Mouse (Mus musculus): Measurements from ENCODE around the gene 2610301B20Rik. TPM values are rescaled to one million over a fixed set of nuclear protein-coding genes. Genes with fewer than 3 reads are reported as not detected.
"Not testable (repeated sequence)": the region's sequence is repeated elsewhere in the genome, so short reads cannot be mapped to it uniquely, and the experiment has no call there.

Gene 2610301B20Rik
- total and polyA plus RNA-seq, 2 experiments from 2014 or later: 30.3 to 32.9 TPM

DNA sequence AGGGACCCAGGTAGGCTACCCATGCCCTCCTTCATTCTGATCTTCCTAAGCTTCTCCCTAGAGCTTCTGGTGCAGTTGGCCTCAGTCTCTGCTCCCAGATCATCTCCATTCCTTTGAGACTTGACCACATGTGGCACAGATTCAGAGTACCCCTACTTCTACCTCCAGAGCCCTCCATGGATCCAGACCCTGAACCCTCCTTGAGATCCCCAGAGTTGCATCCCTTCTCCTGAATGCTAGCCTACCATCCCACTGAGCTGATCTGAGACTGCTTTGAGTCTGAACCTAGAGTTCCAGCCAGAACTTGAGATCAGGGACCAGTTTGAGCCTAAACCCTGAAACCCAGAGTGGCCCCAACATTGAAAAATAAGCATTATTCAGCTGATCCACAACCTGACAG, 15.1 kb upstream of the 2610301B20Rik start:
- TF ChIP-seq CTCF (IDR thresholded peaks at IDR 0.05; ENCODE audit: low read depth): no peak
- DNase-seq (ENCODE audit: low spot score) (no peak), ATAC-seq (no peak)
- H3K4me1 ChIP-seq (ENCODE audit: insufficient read depth, low read length): no peaks in the 10 kb centered on the region
- no peaks in the 10 kb centered on the region for H3K27me3 ChIP-seq (ENCODE audit: insufficient read depth, low read length)
- no peak overlapping the region for H3K4me2 ChIP-seq (ENCODE audit: low read depth, low read length)
- no peak overlapping the region for H3K27ac ChIP-seq
- H3K9me3 ChIP-seq (ENCODE audit: low read length): no peaks in the 10 kb centered on the region
- H3K36me3 ChIP-seq (ENCODE audit: insufficient read depth, low read length): no peaks in the 10 kb centered on the region
- H3K4me3 ChIP-seq (ENCODE audit: low read length): no peak overlapping the region
- H3K9ac ChIP-seq (replicated peaks; ENCODE audit: low read length): no peak overlapping the region

DNA sequence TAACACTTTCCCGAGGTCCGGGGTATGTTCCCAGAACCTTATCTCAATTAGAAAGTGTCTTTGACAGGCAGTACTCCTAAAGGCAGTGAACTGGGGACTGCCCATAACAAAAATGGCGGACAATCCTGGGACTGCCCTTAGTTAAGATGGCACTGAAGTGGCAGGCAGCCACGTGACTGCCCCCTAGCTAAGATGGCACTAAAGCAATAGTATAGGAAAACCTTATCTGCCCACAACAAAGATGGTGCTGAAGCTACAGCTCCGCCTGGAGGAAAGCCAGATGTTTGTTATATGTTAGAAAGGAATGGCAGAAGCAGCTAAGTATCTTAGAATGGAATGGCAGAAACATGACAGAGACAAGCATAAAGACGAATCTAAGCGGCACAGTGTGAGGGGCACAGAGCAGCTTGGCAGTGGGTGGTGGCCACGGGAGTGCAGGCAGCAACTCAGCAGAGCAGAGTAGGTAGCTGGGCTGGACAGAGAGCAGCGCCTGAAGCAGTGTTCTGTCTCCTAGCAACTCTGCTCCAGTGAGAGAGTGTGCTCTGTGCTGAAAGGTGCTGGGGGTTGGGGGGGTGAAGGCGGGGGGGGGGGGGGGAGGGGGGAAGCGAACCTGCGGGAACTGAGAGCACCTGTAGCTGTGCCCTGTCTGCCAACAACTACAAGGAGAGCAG, 14.3 kb upstream of the 2610301B20Rik start:
- peak overlapping the region; percentile 14 for H3K4me3 ChIP-seq (ENCODE audit: low read length)
- no peaks in the 10 kb centered on the region for H3K4me1 ChIP-seq (ENCODE audit: insufficient read depth, low read length)
- ATAC-seq (peak; percentile 94), DNase-seq (ENCODE audit: low spot score) (peak; percentile 84)
- no peaks in the 10 kb centered on the region for H3K9me3 ChIP-seq (ENCODE audit: low read length)
- H3K36me3 ChIP-seq (ENCODE audit: insufficient read depth, low read length): no peaks in the 10 kb centered on the region
- peak; percentile 31 for TF ChIP-seq CTCF (IDR thresholded peaks at IDR 0.05; ENCODE audit: low read depth)
- H3K9ac ChIP-seq (replicated peaks; ENCODE audit: low read length): no peak overlapping the region
- H3K27ac ChIP-seq: no peak overlapping the region
- peak overlapping the region; percentile 41 for H3K4me2 ChIP-seq (ENCODE audit: low read depth, low read length)
- H3K27me3 ChIP-seq (ENCODE audit: insufficient read depth, low read length): no peaks in the 10 kb centered on the region
- 50% methylated on average over 11 of the region's 12 CpGs for WGBS

DNA sequence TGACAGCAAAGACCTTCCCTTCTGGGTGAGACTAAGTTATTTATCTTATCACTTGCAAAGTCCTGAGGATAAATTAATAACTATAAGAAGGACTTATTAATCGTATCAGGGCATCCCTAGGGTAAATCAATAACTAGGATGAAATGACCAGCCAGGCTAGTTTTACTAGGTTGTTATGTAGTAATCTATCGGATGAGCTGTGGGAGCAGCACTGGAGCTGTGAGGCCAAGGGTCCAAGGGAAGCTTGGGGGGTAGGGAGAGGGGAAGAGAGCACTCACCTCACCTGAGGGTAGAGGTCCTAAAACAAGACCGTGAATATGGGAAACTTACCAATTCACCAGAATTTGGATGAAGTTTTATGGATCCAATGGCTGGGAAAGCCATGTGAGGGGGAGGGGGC, 13.5 kb upstream of the 2610301B20Rik start:
- 90% methylated on average over 3 of the region's 3 CpGs for WGBS
- ATAC-seq: no peak
- DNase-seq (ENCODE audit: low spot score): no peak
- Histone ChIP-seq H3K27ac (no peak overlapping the region), H3K4me2 (ENCODE audit: low read depth, low read length) (no peak overlapping the region), H3K9ac (replicated peaks; ENCODE audit: low read length) (no peak overlapping the region), H3K9me3 (ENCODE audit: low read length) (no peaks in the 10 kb centered on the region), H3K4me1 (ENCODE audit: insufficient read depth, low read length) (no peaks in the 10 kb centered on the region), H3K4me3 (ENCODE audit: low read length) (no peak overlapping the region), H3K36me3 (ENCODE audit: insufficient read depth, low read length) (no peaks in the 10 kb centered on the region), H3K27me3 (ENCODE audit: insufficient read depth, low read length) (no peaks in the 10 kb centered on the region)
- no peak for TF ChIP-seq CTCF (IDR thresholded peaks at IDR 0.05; ENCODE audit: low read depth)

DNA sequence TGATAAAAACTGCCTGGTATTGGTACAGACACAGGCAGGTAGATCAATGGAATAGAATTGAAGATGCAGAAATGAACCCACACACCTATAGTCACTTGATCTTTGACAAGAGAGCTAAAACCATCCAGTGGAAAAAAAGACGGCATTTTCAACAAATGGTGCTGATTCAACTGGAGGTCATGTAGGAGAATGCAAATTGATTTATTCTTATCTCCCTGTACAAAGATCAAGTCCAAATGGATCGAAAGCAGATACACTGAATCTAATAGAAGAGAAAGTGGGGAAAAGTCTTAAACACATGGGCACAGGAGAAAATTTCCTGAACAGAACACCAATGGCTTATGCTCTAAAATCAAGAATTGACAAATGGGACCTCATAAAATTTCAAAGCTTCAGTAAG, 11.4 kb upstream of the 2610301B20Rik start:
- 93% methylated on average over 2 of the region's 2 CpGs for WGBS
- not testable (repeated sequence) for ATAC-seq; H3K9me3 ChIP-seq (ENCODE audit: low read length); H3K4me1 ChIP-seq (ENCODE audit: insufficient read depth, low read length); H3K4me2 ChIP-seq (ENCODE audit: low read depth, low read length); H3K36me3 ChIP-seq (ENCODE audit: insufficient read depth, low read length); H3K9ac ChIP-seq (replicated peaks; ENCODE audit: low read length); H3K27ac ChIP-seq; H3K4me3 ChIP-seq (ENCODE audit: low read length); H3K27me3 ChIP-seq (ENCODE audit: insufficient read depth, low read length); DNase-seq (ENCODE audit: low spot score)

DNA sequence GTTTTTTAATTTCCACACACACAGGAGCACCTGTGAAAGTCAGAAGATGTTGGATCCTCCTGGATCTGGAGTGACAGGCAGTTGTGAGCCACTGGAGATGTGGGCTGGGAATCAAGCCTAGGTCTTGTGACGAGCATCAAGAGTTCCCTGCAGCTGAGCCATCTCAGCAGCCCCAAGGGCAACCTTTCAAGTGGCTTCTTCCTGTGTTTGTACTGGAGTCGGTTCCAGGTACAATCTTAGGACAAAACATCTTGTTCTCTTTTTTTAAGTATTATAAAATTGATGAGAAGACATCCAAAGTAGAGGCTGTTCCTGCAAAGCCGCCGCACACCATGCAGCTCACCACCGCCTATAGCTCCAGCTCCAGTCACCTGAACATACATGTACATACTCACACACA, 2.1 kb upstream of the 2610301B20Rik start:
- ATAC-seq (no peak), DNase-seq (ENCODE audit: low spot score) (no peak)
- Histone ChIP-seq H3K4me1 (ENCODE audit: insufficient read depth, low read length) (no peaks in the 10 kb centered on the region), H3K4me3 (ENCODE audit: low read length) (no peak overlapping the region), H3K4me2 (ENCODE audit: low read depth, low read length) (0 out of 2 replicates have a peak overlapping the region, but pooled peaks have one; percentile 61), H3K36me3 (ENCODE audit: insufficient read depth, low read length) (no peaks in the 10 kb centered on the region), H3K27ac (no peak overlapping the region), H3K9ac (replicated peaks; ENCODE audit: low read length) (no peak overlapping the region), H3K27me3 (ENCODE audit: insufficient read depth, low read length) (no peaks in the 10 kb centered on the region), H3K9me3 (ENCODE audit: low read length) (no peaks in the 10 kb centered on the region)
- TF ChIP-seq CTCF (IDR thresholded peaks at IDR 0.05; ENCODE audit: low read depth): no peak
- WGBS: 85% methylated on average over 5 of the region's 5 CpGs

DNA sequence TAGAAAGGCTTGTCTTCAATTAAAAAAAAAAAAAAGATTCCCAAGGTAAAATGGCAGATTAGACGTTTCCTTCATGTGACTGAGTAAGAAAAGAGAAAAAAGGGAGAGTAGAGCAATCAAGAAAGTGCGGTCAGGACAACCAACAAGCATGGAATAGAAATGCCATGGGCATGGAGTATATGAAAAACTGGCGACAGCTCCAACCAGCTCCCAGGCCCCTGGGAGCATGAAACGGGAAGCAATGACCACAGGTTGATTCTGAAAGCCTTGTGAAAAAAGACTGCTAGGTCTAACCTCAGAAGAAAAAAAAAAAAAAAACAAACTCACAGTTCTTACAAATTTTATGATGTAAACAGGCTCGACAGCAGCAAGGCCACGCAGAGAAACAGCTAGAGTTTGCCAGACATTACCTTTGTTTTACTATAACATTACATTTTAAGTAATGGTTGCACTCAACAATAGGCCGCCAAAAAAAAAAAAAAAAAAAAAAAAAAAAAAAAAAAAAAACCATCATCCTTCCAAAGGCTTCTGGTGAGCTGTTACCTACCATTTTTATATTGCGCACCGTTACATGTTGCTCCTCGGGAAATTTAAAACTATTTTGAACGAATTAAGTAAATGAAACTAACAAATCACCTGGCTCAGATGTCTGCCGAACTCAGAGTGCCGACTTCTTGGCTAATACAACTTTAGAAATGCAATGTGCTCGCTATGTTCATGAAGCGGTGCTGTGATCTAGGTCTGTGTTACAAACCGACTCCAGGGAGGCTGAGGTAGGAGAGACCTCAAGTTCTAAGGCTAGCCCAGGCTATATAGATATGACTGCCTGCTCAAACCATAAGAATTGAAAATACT, 1.4 kb upstream of the 2610301B20Rik start:
- DNase-seq (ENCODE audit: low spot score) (peak; percentile 45), ATAC-seq (no peak)
- H3K9ac ChIP-seq (replicated peaks; ENCODE audit: low read length): peak overlapping the region; percentile 80; the same call in 1 of the 2 replicates
- H3K36me3 ChIP-seq (ENCODE audit: insufficient read depth, low read length): no peaks in the 10 kb centered on the region
- H3K27ac ChIP-seq: peak overlapping the region; percentile 99; the same call in 1 of the 2 replicates
- 22% methylated on average over 16 of the region's 16 CpGs for WGBS
- peak overlapping the region; percentile 61 for H3K4me2 ChIP-seq (ENCODE audit: low read depth, low read length)
- H3K4me3 ChIP-seq (ENCODE audit: low read length): peak overlapping the region; percentile 89
- no peaks in the 10 kb centered on the region for H3K27me3 ChIP-seq (ENCODE audit: insufficient read depth, low read length)
- TF ChIP-seq CTCF (IDR thresholded peaks at IDR 0.05; ENCODE audit: low read depth): no peak
- no peaks in the 10 kb centered on the region for H3K9me3 ChIP-seq (ENCODE audit: low read length)
- no peaks in the 10 kb centered on the region for H3K4me1 ChIP-seq (ENCODE audit: insufficient read depth, low read length)

DNA sequence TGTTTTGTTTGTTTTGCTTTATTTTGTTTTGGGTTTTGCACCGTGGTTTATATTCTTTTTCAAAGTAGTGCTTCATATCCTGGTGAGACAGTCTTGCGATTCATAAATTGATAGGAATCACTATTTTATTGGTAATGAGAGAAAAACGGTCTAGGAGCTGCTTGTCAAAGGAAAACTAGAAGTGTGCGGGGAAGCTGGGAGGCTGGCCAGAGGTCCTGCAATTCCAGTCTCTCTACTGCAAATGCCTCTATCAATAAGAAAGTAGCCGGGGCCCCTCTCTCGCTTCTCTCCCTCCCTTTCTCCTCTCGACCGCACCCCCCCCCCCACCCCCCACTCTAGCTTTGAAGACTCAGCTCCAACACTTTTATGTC, 764 bp upstream of the 2610301B20Rik start:
- WGBS: under 1% methylated on average over 7 of the region's 8 CpGs

More for the DNA sequence above, 764 bp upstream of the 2610301B20Rik start:
- Histone ChIP-seq H3K4me3 (ENCODE audit: low read length) (peak overlapping the region; percentile 89), H3K9me3 (ENCODE audit: low read length) (no peaks in the 10 kb centered on the region), H3K4me2 (ENCODE audit: low read depth, low read length) (peak overlapping the region; percentile 61), H3K27me3 (ENCODE audit: insufficient read depth, low read length) (no peaks in the 10 kb centered on the region), H3K36me3 (ENCODE audit: insufficient read depth, low read length) (no peaks in the 10 kb centered on the region), H3K9ac (replicated peaks; ENCODE audit: low read length) (peak overlapping the region; percentile 80), H3K4me1 (ENCODE audit: insufficient read depth, low read length) (no peaks in the 10 kb centered on the region), H3K27ac (peak overlapping the region; percentile 99; the same call in 1 of the 2 replicates)
- ATAC-seq (peak; percentile 68), DNase-seq (ENCODE audit: low spot score) (no peak)
- no peak for TF ChIP-seq CTCF (IDR thresholded peaks at IDR 0.05; ENCODE audit: low read depth)
